Mouse (Mus musculus): ENCODE data around the gene Ttf2.

Ttf2 gene

DNA sequence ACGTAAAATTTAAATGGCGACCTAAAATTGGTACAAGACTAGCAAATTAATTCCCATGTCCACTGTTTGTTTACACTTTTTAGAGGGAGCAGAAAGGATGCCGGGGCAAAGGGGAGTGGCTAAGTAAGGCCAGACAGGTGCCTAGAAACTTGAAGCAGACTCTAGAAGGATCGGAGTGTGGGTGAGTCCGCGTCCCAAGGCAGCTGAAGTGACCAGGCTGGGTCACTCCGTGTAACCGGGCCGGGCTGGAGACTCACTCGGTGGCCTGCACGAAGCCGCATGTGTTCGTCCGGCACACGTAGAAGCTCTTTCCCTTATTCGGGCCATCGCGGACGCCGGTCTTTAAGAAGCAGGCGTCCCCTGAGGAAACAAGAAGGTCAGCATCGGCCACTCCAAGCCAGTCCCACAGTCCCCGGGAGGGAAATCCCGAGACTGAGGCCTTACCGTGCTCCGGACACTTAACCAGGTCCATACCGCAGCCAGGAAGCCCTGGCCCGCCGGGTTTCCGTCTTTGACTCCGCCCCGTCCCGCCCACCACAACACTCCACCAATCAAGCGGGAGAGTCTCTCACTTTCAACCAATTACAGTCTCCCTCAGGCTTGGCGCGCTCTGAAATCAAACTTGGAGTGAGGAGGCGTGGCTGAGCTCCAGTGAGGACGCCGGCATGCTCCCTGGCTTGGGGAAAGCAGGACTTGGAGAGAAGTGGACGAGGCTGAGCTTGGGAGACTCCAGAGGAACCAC lies at the start of gene Ttf2:
Ttf2 (minus strand) TSS at position 488 of the 742 bp plus-strand sequence.
- in situ Hi-C loops (cut with MseI, MboI): no loop called here

DNA sequence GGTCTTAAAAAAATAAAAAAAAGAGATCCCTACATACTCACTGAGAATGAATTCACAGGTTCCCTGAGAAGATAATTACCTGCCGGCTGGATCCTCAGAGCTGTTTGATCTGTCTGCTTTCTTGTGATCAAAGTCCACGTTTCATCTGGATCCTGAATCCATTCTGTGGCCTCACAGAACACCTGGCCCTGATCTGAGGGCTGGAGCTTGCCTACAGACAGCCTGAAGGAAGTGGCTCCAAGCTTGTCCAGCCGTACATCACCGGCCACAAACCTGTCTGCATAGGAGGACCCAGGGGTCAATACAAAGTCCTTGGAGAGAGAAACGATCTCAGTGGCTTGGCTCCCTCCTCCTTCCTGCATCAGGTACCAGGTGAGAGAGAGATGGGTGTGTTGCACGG lies 49.0 kb upstream of the Ttf2 start:
- in situ Hi-C loops (cut with MseI, MboI): no loop called here

DNA sequence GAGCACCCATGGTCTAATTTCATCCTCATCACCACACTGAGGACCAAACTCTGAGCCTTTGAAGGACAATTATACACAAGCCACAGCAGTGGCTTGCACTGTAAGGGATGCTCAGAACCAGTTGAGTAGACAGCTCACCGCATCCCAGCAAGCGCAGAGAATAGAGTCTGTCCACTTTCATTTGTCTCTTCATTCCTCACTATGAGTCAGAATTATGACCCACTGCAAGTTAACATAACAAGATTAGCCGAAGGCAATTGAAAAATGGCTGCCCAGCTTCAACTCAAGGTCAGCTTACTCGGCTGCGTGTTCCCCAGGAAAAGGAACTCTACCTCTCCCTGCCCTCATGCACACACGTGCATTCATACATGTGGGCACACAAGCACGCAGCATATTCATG lies 46.6 kb upstream of the Ttf2 start:
- in situ Hi-C loops (cut with MseI, MboI): no loop called here

DNA sequence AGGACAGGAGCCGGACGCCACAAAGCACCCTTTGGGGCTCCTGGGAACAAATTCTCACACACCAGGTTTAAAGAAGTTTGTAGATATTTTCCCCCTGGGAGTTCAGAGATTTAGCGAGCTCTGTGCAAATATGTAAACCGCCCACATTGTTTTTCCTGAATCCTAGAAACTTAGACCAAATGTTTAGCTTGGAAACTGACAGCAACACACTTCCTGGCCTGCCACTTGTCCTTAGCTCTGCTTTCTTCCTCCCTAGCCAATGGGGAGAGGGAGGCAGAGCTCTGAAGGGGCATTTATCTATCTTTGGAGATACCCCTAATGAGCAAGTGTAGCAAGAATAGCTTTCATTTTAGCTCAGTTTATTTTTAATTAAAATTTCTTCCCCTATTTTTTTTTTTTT lies 45.8 kb upstream of the Ttf2 start:
- in situ Hi-C loops (cut with MseI, MboI): no loop called here

DNA sequence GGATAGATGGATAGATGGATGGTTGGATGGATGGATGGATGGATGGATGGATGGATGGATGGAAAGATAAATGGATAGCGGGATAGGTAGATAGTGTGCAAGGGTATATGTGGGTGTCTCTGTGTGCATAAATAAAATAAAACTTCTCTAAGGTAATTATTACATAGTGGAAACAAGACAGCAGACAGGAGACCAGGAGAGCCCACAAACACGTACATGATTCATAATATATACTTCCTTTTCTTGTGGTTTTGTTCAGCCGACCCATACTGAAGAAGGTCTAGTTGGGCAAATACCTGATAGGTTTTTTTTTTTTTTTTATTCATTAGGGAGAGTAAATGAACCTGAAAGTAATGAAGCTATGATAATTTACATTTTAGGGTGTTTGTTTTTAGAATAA lies 44.1 kb upstream of the Ttf2 start:
- in situ Hi-C loops (cut with MseI, MboI): no loop called here

DNA sequence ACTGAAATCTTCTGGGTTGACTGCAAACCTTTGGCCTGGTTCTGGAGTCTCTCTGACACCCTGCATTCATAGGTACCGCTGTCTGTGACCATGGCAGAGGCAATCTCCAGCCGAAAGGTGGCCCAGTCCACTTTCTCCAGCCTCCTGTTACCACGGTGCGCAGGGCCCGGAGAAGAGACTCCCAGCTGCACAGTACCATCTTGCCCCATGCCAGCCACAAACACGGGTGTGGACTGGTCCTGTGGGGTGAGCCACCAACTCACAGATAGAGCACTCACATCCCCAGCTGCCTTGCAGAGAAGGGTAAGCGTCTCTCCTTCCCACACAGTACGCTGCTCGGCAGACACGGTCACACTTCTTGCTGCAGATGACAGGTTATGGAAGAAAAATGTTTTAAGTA lies 43.5 kb upstream of the Ttf2 start:
- in situ Hi-C loops (cut with MseI, MboI): no loop called here

DNA sequence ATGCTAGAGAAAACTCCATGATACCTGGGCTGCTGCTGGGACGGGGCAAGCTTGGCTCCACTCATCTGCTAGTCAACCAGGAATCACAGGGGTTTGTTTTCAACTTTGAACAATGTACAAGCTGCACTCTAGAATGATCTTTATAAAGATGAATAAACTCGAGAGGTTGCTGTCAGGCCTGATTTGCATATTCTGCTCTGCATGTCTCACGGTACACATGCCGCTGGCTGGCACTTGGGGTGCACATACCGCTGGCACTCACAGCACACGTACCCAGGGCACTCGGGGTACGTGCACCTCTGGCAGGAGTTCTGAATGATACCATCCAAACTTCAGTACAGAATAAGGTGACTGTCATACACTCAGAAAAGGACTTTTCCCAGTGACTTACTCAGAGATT lies 43.1 kb upstream of the Ttf2 start:
- in situ Hi-C loops (cut with MseI, MboI): no loop called here

DNA sequence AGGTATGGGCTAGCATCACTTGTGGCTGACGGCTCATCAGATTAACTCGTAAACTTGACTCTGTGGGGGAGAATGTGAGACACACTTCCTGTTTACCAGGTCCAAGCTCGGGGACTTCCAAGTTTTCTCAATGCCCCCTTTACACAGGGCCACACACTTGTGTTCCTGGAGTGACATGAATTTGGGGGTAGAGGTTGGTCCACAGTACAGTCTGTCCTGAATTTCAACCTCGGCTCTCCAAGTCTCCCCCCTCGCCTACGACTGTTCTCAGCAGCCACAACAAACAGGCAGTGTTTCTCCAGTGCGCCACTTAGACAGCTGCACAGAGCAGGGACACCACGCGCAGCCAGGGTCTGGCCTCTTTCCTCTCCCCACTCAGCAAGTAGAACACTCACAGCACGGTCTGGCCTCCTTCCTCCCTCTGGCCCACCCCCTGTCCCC lies 42.7 kb upstream of the Ttf2 start:
- in situ Hi-C loops (cut with MseI, MboI): no loop called here

DNA sequence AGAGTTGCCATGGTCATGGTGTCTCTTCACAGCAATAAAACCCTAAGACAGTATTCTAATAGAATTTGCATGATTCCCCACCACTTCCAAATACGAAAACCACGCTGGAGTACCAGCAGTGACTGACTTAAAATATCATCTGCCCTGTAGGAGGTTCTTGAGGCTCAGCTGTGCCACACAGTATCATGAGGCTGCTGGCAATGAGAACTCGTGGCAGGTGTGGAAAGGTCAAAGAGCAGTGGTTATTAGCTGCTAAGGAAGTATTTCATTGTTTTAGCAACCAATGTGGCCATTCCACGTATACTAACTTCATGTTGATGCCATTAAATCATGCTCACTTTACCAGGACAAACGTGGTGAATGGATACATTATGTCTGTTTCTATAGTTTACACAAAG lies 41.7 kb upstream of the Ttf2 start:
- in situ Hi-C loops (cut with MseI, MboI): no loop called here

DNA sequence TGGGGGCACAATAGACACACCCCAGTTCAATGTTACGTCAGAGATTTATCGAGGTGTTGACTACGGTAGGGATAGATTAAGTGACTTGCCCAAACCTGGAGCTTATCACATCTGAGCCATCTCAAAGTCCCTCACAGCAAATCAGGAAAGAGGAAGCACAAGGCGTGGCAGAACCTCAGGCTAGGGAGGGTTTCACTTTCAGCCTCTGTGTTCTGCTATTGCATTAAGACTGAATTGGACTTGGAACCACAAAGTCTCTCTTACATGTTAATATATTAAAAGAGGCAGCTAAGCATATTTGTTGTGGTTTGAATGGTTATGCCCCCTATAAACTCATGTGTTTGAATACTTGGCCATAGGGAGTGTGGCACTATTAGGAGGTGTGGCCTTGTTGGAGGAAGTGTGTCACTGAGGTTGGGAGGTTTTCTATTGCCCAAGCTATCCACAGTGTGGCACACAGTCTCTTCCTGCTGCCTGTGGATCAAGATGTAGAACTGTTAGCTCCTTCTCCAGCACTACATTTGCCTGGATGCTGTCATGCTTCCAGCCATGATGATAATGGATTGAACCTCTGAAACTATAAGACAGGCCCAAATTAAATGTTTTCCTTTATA lies 41.2 kb upstream of the Ttf2 start:
- in situ Hi-C loops (cut with MseI, MboI): no loop called here

DNA sequence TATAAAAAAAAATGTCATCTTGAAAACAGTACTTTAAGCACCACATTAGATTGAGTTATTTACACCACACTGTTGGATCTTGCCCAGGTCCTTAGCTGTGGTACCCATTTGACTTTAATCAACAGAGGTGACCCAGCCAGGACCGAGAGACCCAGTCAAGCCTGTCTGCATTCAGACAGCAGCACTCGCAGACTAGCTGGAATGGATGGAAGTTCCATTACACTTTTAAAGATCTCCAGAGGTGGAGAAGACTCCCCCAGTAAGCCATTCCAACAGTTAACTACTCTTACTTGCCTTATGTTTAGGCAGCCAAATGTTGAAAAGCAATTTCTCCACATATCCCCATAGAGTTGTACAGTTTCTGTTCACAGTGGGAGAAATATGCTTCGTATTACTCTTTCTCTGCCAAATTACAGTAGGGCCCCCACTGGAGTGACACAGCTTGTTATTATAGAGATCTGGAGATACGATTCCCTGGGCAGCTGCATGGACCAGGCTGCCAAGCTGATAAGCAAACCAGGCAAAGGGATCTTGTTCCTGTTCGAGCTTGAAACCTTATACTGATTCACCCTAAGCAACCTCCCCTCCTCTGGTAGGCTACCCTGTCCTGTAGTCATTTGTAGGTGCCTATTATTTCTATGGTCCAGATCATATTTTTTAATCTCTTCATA lies 37.8 kb upstream of the Ttf2 start:
- in situ Hi-C loops (cut with MseI, MboI): no loop called here

DNA sequence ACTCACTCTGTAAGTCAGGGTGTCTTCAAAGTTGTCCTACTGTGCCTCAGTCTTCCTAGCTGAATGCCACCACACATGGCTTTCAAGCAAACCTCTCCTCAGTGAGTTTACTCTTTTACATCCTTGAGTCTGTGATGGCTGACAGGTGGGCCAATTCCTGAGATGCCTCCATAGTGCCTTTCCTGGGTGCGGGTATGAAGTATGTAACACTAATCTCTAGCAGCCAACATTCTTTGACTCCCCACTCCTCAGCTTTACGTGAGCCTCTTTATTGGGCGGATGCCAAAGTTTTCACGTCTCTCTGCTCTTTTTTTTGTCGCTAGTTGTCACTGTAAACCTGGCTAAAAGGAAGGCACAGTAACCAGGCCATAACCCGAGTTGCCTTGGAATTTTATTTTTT lies 35.9 kb upstream of the Ttf2 start:
- in situ Hi-C loops (cut with MseI, MboI): no loop called here

DNA sequence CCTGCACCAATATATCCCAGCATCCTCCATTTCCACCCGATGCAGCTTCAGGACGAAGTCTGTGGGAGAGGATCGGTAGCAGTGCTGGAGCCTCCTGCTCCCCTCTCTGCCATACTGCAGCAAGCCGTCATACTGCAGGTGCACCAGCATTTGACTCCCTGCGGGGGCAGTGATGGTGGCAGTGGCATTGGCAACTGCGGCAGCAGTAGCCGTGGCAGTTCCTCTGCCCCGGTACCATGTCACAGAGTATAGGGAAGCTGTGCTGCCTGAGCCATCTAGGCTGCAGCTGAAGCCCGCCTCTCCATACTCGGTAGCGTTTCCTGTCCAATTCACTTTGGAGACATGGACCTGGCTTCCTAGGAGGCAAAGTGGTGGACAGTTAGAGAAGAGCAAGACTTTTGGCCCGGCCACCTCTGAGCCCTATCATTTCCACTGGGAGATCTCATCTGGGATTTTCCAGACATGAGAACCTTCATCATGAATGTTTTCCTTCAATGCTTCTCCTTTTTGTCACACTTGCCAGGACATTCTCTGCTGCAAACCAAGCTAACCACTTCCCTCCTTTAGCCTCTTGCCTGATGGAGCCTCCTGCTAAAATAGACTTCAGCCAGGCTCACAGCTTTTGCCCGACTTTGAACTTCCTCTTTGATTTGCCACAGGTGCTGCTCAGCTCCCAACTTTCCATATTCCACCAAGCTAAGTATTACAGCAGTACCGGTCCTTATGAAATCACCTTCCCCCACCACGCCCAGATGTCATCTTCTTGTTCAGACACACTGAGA lies 34.3 kb upstream of the Ttf2 start:
- in situ Hi-C loops (cut with MseI, MboI): no loop called here

DNA sequence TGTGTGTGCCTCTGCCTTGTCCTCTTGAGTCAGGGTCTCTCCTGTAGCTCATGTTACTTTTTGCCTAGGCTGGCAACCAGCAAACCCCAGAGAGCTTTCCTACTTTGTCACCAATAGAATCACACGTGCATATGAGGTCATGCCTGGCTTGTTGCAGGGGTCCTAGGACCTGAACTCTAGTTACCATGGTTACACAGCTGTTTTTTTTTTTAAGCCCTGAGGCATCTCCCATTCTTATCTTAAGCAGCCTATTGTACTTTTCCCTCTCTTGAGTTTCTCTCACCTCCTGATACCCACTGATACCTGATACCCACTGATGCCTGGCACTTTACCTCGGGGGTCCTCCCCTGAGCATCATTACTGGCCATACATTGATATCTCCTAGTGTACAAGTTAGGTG lies 30.3 kb upstream of the Ttf2 start:
- in situ Hi-C loops (cut with MseI, MboI): loop anchor here in 1 of 2 experiments (25.0 kb wide), 1 partner anchor 463 kb away; no protein-coding TSS in a partner anchor

DNA sequence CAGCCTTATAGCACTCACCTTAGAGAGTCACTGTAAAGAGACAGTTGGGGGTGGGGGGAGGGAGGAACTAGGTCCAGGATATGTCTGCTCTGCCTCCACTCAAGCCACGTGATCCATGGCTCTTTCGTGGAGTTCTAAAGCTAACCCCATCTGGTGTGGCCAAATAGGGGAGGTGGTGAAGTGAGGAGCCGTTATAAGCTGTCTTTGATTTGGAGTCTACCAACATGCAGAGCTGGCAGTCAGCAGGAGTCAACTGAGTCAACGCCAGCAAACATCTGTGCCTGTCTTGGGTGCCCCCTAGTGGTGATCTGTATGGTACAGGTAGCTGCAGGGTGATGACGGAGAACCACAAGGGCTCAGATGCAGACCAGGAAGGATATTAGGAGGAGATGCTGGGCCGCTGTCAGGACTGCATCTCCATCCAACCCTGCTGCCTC lies 29.5 kb upstream of the Ttf2 start:
- in situ Hi-C loops (cut with MseI, MboI): loop anchor here in 1 of 2 experiments (25.0 kb wide), 1 partner anchor 463 kb away; no protein-coding TSS in a partner anchor

DNA sequence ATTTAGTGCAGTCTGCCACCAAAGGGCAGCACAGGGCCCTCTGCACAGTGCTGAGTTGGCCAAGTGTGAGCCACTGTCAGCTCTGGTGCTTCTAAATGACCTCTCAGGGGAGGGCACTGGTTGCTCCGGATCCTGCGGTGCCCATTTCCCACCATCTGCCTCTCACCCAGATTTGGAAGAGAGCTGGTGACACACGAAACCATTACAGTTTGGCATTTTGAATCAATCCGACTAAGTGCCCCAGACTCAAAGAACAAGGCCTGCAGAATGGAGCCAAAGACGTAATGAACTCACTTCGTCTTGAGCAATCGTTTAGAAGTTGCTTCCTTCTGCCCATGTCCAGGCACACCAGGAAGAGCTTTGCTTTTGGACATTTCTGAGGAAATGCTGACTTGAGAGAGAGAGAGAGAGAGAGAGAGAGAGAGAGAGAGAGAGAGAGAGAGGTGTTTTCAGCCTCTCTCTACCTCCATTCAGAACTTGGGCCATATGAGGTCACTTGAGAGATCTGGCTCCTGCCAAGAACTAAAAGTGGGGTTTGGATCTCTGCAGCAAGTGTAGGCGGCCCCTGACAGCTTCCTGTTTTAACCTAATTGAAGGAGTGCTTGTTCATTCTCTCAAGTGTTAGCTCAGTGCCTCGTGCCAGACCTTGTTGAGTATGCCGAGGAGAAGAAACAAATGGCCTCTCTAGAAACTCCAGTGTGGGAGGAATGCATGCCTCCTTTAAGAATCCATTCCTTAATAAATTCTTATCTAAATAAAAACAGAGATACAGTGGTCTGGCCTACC lies 28.5 kb upstream of the Ttf2 start:
- in situ Hi-C loops (cut with MseI, MboI): loop anchor here in 1 of 2 experiments (25.0 kb wide), 1 partner anchor 464 kb away; no protein-coding TSS in a partner anchor

DNA sequence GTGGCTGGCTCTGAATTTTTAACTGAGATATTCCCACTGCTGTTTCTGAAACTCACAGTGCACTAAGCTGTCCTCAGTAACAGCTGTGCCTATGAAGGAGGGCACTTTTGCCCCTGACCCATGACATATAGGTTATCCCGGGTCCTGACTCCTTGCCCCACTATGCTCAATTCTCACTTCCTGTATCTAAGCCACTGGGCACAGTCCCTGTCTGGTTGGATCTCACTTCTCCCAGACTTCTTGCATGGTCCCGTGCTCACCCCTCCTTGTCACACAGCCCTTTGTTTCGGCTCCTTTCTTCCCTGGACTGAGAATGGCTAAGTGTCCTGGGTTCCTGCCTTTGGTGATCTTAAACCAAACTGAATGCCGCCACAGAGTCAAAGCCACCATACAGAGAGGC lies 24.8 kb upstream of the Ttf2 start:
- in situ Hi-C loops (cut with MseI, MboI): loop anchor here in 1 of 2 experiments (25.0 kb wide), 1 partner anchor 468 kb away; no protein-coding TSS in a partner anchor

DNA sequence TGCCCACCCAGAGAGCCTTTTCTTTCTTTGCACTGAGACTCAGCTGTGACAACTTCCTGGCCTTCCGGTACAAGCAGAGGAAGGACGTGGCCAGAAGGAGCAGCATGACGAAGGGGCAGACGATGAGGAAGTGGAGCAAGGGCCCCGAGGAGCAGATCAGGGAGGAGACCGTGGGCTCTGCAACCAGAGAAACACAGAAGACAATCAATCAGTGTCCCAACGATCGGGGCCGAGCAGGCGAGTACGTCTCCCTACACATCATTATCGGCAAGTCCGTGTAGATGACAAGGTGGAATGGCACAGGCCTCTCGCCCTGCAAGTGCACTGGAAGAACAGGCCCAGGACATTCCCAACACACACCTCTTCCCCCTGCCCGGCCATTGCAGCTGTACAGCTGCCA lies 24.3 kb upstream of the Ttf2 start:
- in situ Hi-C loops (cut with MseI, MboI): loop anchor here in 1 of 2 experiments (25.0 kb wide), 1 partner anchor 469 kb away; no protein-coding TSS in a partner anchor

DNA sequence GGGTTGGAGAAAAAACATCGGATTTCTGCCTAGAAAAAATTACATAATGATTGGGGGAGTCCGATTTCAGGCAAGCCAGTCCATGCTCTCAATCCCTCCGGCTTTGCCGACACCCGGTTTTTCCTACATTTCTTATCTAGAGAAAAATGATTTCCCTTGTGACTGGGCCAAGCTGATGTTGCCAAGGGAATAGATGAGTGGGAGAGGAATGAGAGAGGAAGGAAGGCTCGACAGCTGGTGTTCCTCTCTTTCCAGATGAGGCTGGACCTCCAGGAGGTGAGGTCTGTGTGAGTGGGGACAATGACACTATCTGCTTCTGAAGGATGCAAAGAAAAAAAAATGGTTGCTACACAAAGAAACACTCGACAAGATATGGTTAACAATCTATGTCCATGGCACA lies 23.7 kb upstream of the Ttf2 start:
- in situ Hi-C loops (cut with MseI, MboI): loop anchor here in 1 of 2 experiments (25.0 kb wide), 1 partner anchor 469 kb away; no protein-coding TSS in a partner anchor

DNA sequence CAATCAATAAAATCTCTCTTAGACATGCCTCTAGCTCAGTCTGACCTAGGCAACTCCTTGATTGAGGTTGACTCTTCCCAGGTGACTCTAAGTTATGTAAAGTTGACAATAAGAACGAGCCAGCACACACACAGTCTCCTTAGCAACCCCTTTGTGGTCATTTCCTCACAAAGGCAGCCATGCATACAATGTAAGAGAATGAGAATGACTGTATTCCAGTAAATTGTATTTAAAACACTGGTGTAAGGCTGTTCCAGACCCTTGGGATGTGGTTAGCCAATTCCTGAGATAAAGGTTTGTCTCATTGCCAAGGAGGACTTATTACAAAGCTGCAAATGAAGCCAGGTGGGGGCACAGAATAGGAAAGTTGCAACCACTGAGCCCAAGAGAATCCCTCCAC lies 20.8 kb upstream of the Ttf2 start:
- in situ Hi-C loops (cut with MseI, MboI): loop anchor here in 1 of 2 experiments (25.0 kb wide), 1 partner anchor 472 kb away; no protein-coding TSS in a partner anchor

DNA sequence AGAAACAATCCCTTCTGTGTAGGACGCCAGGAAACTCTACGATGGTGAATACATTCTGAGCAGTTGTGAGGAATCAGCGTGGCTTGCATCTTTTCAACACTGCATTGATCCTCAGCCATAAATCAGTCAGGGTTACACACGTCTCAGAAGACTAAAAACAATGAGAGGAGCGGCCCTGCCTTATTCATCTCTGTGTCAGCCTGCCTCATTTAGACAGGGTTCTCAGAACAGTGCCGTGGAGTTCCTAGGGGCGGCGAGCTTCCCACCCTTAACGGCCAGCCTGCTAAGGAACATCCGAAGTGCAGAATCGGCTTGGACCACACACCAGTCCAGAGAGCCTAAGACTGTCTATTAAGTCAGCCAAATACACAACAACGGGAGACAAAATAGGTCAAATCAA lies 20.0 kb upstream of the Ttf2 start:
- in situ Hi-C loops (cut with MseI, MboI): loop anchor here in 1 of 2 experiments (25.0 kb wide), 1 partner anchor 473 kb away; no protein-coding TSS in a partner anchor
